8 mouse cellular contexts compared by ENCODE assay signal in genomic region chr5:107722661-107723532, GRCm38 (mm10). TPM values are rescaled to one million over a fixed set of nuclear protein-coding genes. Genes with fewer than 3 reads are reported as not detected.
A peak's percentile ranks its signal among the peaks of the same experiment; 100 is the strongest.
DNase-seq lines count a peak whose midpoint lies in the region; ATAC-seq and TF ChIP-seq lines count a peak whose summit lies in the region.
"Had no signal": no experiment of that assay in that cellular context is flagged by ENCODE, and none has a peak within 500 bp of the region (broad histone marks: within the 10 kb centered on the region; RNA-seq: fewer than 3 reads in every experiment).

No protein-coding gene starts in this region.

- TF ChIP-seq POLR2A in spleen, adult 2 months (IDR thresholded peaks at IDR 0.05; ENCODE audit: low read depth, low read length) = no peak
- TF ChIP-seq POLR2A in olfactory bulb, adult 2 months (IDR thresholded peaks at IDR 0.05; ENCODE audit: insufficient read depth, low read depth, low read length) = no peak

- no peaks in the 10 kb centered on the region for H3K9me3 ChIP-seq in embryonic facial prominence, embryonic 14.5 days (ENCODE audit: control insufficient read depth, low read length)
- no peaks in the 10 kb centered on the region for H3K9me3 ChIP-seq in hindbrain, embryonic 11.5 days (ENCODE audit: control insufficient read depth, low read length)
- no peaks in the 10 kb centered on the region for H3K9me3 ChIP-seq in liver, embryonic 12.5 days (replicated peaks)

- WGBS in spleen, adult 2 months = 19% methylated on average over 34 of the region's 34 CpGs
- WGBS in embryonic facial prominence, embryonic 14.5 days = 1% methylated on average over 33 of the region's 34 CpGs
- WGBS in hindbrain, embryonic 11.5 days = under 1% methylated on average over 34 of the region's 34 CpGs
- 6% methylated on average over 34 of the region's 34 CpGs for WGBS in liver, embryonic 12.5 days (ENCODE audit: insufficient replicate concordance)
- WGBS in olfactory bulb, adult 2 months = 3% methylated on average over 34 of the region's 34 CpGs

- H3K9ac ChIP-seq in embryonic facial prominence, embryonic 14.5 days (ENCODE audit: low read depth, low read length) = no peak overlapping the region
- H3K9ac ChIP-seq in hindbrain, embryonic 11.5 days (ENCODE audit: low read depth, low read length) = no peak overlapping the region
- H3K9ac ChIP-seq in liver, embryonic 12.5 days = no peak overlapping the region

- no peak for TF ChIP-seq CTCF in spleen, adult 2 months (IDR thresholded peaks at IDR 0.05; ENCODE audit: extremely low read depth, insufficient read depth, insufficient read length, insufficient replicate concordance)
- TF ChIP-seq CTCF in olfactory bulb, adult 2 months (IDR thresholded peaks at IDR 0.05; ENCODE audit: insufficient read depth, low read depth, low read length) = no peak

- no peak for ATAC-seq in embryonic facial prominence, embryonic 14.5 days (ENCODE audit: low read depth)
- no peak for ATAC-seq in hindbrain, embryonic 11.5 days (ENCODE audit: low FRiP score)
- no peak for ATAC-seq in liver, embryonic 12.5 days

- peak overlapping the region; percentile 51 for H3K4me2 ChIP-seq in embryonic facial prominence, embryonic 14.5 days (ENCODE audit: low read depth, low read length)
- 0 out of 2 replicates have a peak overlapping the region, but pooled peaks have one; percentile 13 for H3K4me2 ChIP-seq in hindbrain, embryonic 11.5 days (replicated peaks; ENCODE audit: low read depth, low read length)
- peak overlapping the region; percentile 57 for H3K4me2 ChIP-seq in liver, embryonic 12.5 days

- intact Hi-C loops in left cerebral cortex, postnatal 25 days (cut with DNase I) = loop anchor here (5.0 kb wide), 1 partner anchor 1251 kb away; no protein-coding TSS in a partner anchor

- peak in 1 of 2 experiments; percentile 37 for DNase-seq in spleen, adult 2 months (ENCODE audit: low read depth in 1 of 2, low spot score in 2 of 2)
- DNase-seq in spleen, postnatal 14 days (ENCODE audit: low spot score in 2 of 2) = no peak
- no peak for DNase-seq in embryonic facial prominence, embryonic 14.5 days (ENCODE audit: low spot score)
- DNase-seq in hindbrain, embryonic 11.5 days (ENCODE audit: low spot score) = peak; percentile 66
- DNase-seq in left cerebral cortex, postnatal 25 days (ENCODE audit: low spot score in 2 of 2) = no peak

- H3K4me3 ChIP-seq in spleen, adult 2 months (ENCODE audit: extremely low read depth, insufficient read depth, insufficient read length) = peak overlapping the region; percentile 69
- peak overlapping the region; percentile 31 for H3K4me3 ChIP-seq in embryonic facial prominence, embryonic 14.5 days (ENCODE audit: low read depth, low read length)
- H3K4me3 ChIP-seq in hindbrain, embryonic 11.5 days (ENCODE audit: low read depth, low read length) = peak overlapping the region; percentile 6; the same call in 1 of the 2 replicates
- H3K4me3 ChIP-seq in liver, embryonic 12.5 days = peak overlapping the region; percentile 38
- peak overlapping the region; percentile 6; the same call in 1 of the 2 replicates for H3K4me3 ChIP-seq in olfactory bulb, adult 2 months (ENCODE audit: insufficient read depth, low read depth, low read length)

- no peaks in the 10 kb centered on the region for H3K27me3 ChIP-seq in spleen, adult 2 months (ENCODE audit: control insufficient read depth, insufficient read depth, low read length)
- peaks cover 99% of the 10 kb centered on the region for H3K27me3 ChIP-seq in embryonic facial prominence, embryonic 14.5 days (replicated peaks; ENCODE audit: control insufficient read depth, insufficient read depth, low read length)
- peaks cover 96% of the 10 kb centered on the region for H3K27me3 ChIP-seq in hindbrain, embryonic 11.5 days (ENCODE audit: control insufficient read depth, insufficient read depth, low read length)
- H3K27me3 ChIP-seq in liver, embryonic 12.5 days (replicated peaks) = peaks cover 98% of the 10 kb centered on the region

- no peak overlapping the region for H3K27ac ChIP-seq in spleen, adult 2 months (ENCODE audit: insufficient read depth, low read length)
- H3K27ac ChIP-seq in embryonic facial prominence, embryonic 14.5 days (replicated peaks; ENCODE audit: low read depth, low read length) = no peak overlapping the region
- H3K27ac ChIP-seq in hindbrain, embryonic 11.5 days (ENCODE audit: low read depth, low read length) = no peak overlapping the region
- no peak overlapping the region for H3K27ac ChIP-seq in liver, embryonic 12.5 days
- H3K27ac ChIP-seq in olfactory bulb, adult 2 months (ENCODE audit: insufficient read depth, low read depth, low read length) = no peak overlapping the region

- H3K36me3 ChIP-seq in spleen, adult 2 months (ENCODE audit: control insufficient read depth, insufficient read depth, low read length) = no peaks in the 10 kb centered on the region
- no peaks in the 10 kb centered on the region for H3K36me3 ChIP-seq in embryonic facial prominence, embryonic 14.5 days (ENCODE audit: control insufficient read depth, insufficient read depth, low read length)
- no peaks in the 10 kb centered on the region for H3K36me3 ChIP-seq in hindbrain, embryonic 11.5 days (ENCODE audit: control insufficient read depth, insufficient read depth, low read length)
- H3K36me3 ChIP-seq in liver, embryonic 12.5 days = no peaks in the 10 kb centered on the region

- peaks cover 16% of the 10 kb centered on the region for H3K4me1 ChIP-seq in spleen, adult 2 months (ENCODE audit: control insufficient read depth, insufficient read depth, insufficient read length)
- peaks cover 31% of the 10 kb centered on the region for H3K4me1 ChIP-seq in embryonic facial prominence, embryonic 14.5 days (ENCODE audit: control insufficient read depth, insufficient read depth, low read length)
- H3K4me1 ChIP-seq in hindbrain, embryonic 11.5 days (replicated peaks; ENCODE audit: control insufficient read depth, insufficient read depth, low read length) = peaks cover 27% of the 10 kb centered on the region
- H3K4me1 ChIP-seq in liver, embryonic 12.5 days = peaks cover 42% of the 10 kb centered on the region
- H3K4me1 ChIP-seq in olfactory bulb, adult 2 months (ENCODE audit: control insufficient read depth, insufficient read depth, low read length) = peaks cover 26% of the 10 kb centered on the region

RNA-seq across cellular contexts. Expression of gene Gfi1, which starts 2.9 kb away (rescaled TPM):
- 10.6 and 18.3 TPM in 2 replicates for polyA plus RNA-seq in spleen, adult 2 months (2012; rRNA removed)
- polyA plus RNA-seq in embryonic facial prominence, embryonic 14.5 days (2014; fragmentation: Nextera tagmentation; extraction: Ambion mirVana) = 0.39 and 0.79 TPM in 2 replicates
- polyA plus RNA-seq in hindbrain, embryonic 11.5 days (2014; fragmentation: Nextera tagmentation; extraction: Ambion mirVana) = 0.07 and 0.12 TPM in 2 replicates
- polyA plus RNA-seq in liver, embryonic 12.5 days (2016; fragmentation: Nextera tagmentation; extraction: Ambion mirVana) = 0.74 and 1.0 TPM in 2 replicates
- not detected in 2 replicates for polyA plus RNA-seq in olfactory bulb, adult 2 months (2012; ENCODE audit: insufficient read depth, insufficient read length, low replicate concordance, missing spikeins)
- not detected for total RNA-seq in left cerebral cortex, postnatal 25 days (2021)
- total RNA-seq: left cerebral cortex, postnatal 36 days had no signal

Comparison
In these comparisons a context has a peak if more than half of its experiments do, and no peak if none do; other contexts are left out.
1. H3K4me3 ChIP-seq: peak in every context shown above with its lines; median percentile 69 in spleen, adult 2 months; 38 in liver, embryonic 12.5 days; 31 in embryonic facial prominence, embryonic 14.5 days; 6 in hindbrain, embryonic 11.5 days; 6 in olfactory bulb, adult 2 months.